Mouse (Mus musculus) liver, postnatal 0 days (tissue): ENCODE measurements around the gene Tchh.

ENCODE experiments used
- CTCF ChIP-seq: sonication (generic); IDR thresholded peaks from 2 replicates; pipeline ENCODE4 v1.5.1; 2016; ENCODE audit warnings: antibody characterized with exemption, low read depth
- EP300 ChIP-seq: IDR thresholded peaks from 2 replicates; pipeline ENCODE4 v1.6.1; 2016; ENCODE audit warnings: antibody characterized with exemption, low read depth, mild to moderate bottlenecking

- TF ChIP-seq CTCF = no peak
- no peak for TF ChIP-seq EP300
Measured at GRCm38 (mm10) chr3:93485611-93486010, 43.5 kb downstream of the Tchh start.
